ENCODE assay signal across 7 mouse cellular contexts in the genomic region with DNA sequence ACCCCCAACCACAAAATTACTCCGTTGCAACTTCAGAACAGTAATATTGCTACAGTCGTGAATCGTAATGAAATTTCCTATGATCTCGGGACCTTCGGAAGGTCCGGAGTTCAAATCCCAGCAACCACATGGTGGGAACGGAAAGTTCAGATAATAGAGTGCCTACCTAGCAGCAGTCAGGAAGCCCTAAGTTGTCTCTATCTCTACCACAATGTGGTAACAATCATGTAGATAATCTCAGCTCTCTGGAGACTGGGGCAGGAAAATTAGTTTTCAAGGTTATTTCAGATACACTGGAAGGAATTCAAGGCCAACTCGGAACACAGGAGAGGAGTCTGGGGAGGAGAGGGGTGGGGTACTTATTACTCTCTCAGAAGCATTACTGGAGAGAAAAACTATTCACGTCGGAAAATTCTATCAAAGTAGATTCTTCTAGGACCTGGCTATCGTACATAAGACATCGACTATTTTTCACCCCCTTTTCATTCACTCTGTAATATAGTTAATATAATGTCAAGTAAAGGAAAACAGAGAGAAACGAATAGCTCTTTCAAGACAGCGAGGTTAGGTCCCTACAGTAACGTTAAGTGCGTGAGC. TPM values are rescaled to one million over a fixed set of nuclear protein-coding genes. Genes with fewer than 3 reads are reported as not detected.
DNase-seq lines count a peak whose midpoint lies in the region; ATAC-seq and TF ChIP-seq lines count a peak whose summit lies in the region.

No protein-coding gene starts in this region.

- no peak for TF ChIP-seq CTCF in small intestine, adult 2 months (IDR thresholded peaks at IDR 0.05; ENCODE audit: extremely low read depth, insufficient read length, insufficient replicate concordance, low read depth, low read length)

- peaks cover 35% of the 10 kb centered on the region for H3K4me1 ChIP-seq in lung, embryonic 15.5 days
- H3K4me1 ChIP-seq in erythroblast, embryonic 14.5 days (ENCODE audit: control insufficient read depth) = peaks cover 44% of the 10 kb centered on the region
- H3K4me1 ChIP-seq in limb, embryonic 10.5 days = peaks cover 10% of the 10 kb centered on the region
- H3K4me1 ChIP-seq in small intestine, adult 2 months (ENCODE audit: control insufficient read depth, insufficient read depth, insufficient read length, low read length) = no peaks in the 10 kb centered on the region

- peak overlapping the region; percentile 88 for H3K4me3 ChIP-seq in lung, embryonic 15.5 days
- peak overlapping the region; percentile 100 for H3K4me3 ChIP-seq in erythroblast, embryonic 14.5 days (replicated peaks)
- peak overlapping the region; percentile 93 for H3K4me3 ChIP-seq in limb, embryonic 10.5 days
- peak overlapping the region; percentile 85 for H3K4me3 ChIP-seq in small intestine, adult 2 months (ENCODE audit: low read depth, low read length)

- no peaks in the 10 kb centered on the region for H3K36me3 ChIP-seq in lung, embryonic 15.5 days
- H3K36me3 ChIP-seq in erythroblast, embryonic 14.5 days (ENCODE audit: control insufficient read depth) = peaks cover 25% of the 10 kb centered on the region
- H3K36me3 ChIP-seq in limb, embryonic 10.5 days = peaks cover 25% of the 10 kb centered on the region
- H3K36me3 ChIP-seq in small intestine, adult 2 months (ENCODE audit: control insufficient read depth, insufficient read depth, low read length) = peaks cover 2% of the 10 kb centered on the region; the same call in 1 of the 2 replicates

- 33% methylated on average over 16 of the region's 16 CpGs for WGBS in lung, embryonic 15.5 days
- 43% methylated on average over 16 of the region's 16 CpGs for WGBS in limb, embryonic 10.5 days
- 20% methylated on average over 16 of the region's 16 CpGs for WGBS in small intestine, adult 2 months

- H3K9ac ChIP-seq in lung, embryonic 15.5 days = peak overlapping the region; percentile 38; the same call in 1 of the 2 replicates

- peak overlapping the region; percentile 96 for H3K27ac ChIP-seq in lung, embryonic 15.5 days
- peak overlapping the region; percentile 98 for H3K27ac ChIP-seq in limb, embryonic 10.5 days
- peak overlapping the region; percentile 29; the same call in 1 of the 2 replicates for H3K27ac ChIP-seq in small intestine, adult 2 months (ENCODE audit: insufficient read depth, low read depth, low read length)

- no peaks in the 10 kb centered on the region for H3K27me3 ChIP-seq in lung, embryonic 15.5 days
- H3K27me3 ChIP-seq in erythroblast, embryonic 14.5 days (ENCODE audit: control insufficient read depth) = peaks cover 3% of the 10 kb centered on the region
- H3K27me3 ChIP-seq in limb, embryonic 10.5 days (ENCODE audit: low read depth, poor library complexity, severe bottlenecking) = no peaks in the 10 kb centered on the region
- no peaks in the 10 kb centered on the region for H3K27me3 ChIP-seq in small intestine, adult 2 months (ENCODE audit: control insufficient read depth, insufficient read depth, low read length)

- ATAC-seq in lung, embryonic 15.5 days (ENCODE audit: borderline replicate concordance, extremely low read depth, low FRiP score, low TSS enrichment) = no peak

- peak overlapping the region; percentile 57 for H3K4me2 ChIP-seq in lung, embryonic 15.5 days

- no peaks in the 10 kb centered on the region for H3K9me3 ChIP-seq in lung, embryonic 15.5 days
- no peaks in the 10 kb centered on the region for H3K9me3 ChIP-seq in erythroblast, embryonic 14.5 days (ENCODE audit: control insufficient read depth, low read length)
- no peaks in the 10 kb centered on the region for H3K9me3 ChIP-seq in limb, embryonic 10.5 days (replicated peaks)

- TF ChIP-seq POLR2A in small intestine, adult 2 months (IDR thresholded peaks at IDR 0.05; ENCODE audit: low read depth, low read length) = no peak

- no peak for DNase-seq in lung, postnatal 25 days (ENCODE audit: low spot score)
- no peak for DNase-seq in limb, embryonic 10.5 days (ENCODE audit: low spot score)
- DNase-seq in thymus, postnatal 10 days (ENCODE audit: low spot score in 2 of 2) = no peak
- no peak for DNase-seq in Muller cell, postnatal 12 days (ENCODE audit: inconsistent ontology term)

RNA-seq across cellular contexts. Expression of a gene that starts 0.5 kb away (rescaled TPM):
- polyA plus RNA-seq in lung, embryonic 15.5 days (2015; fragmentation: Nextera tagmentation; extraction: Ambion mirVana) = 121 and 122 TPM in 2 replicates
- polyA plus RNA-seq in erythroblast, embryonic 14.5 days (2012) = 1.8 and 2.1 TPM in 2 replicates
- 96.3 and 109 TPM in 2 replicates for polyA plus RNA-seq in limb, embryonic 10.5 days (2016; fragmentation: Nextera tagmentation; extraction: Ambion mirVana)
- 4.1 and 5.7 TPM in 2 replicates for polyA plus RNA-seq in small intestine, adult 2 months (2012; rRNA removed)

RNA-seq across cellular contexts. Expression of a gene that starts 23.5 kb away (rescaled TPM):
- 196 and 201 TPM in 2 replicates for polyA plus RNA-seq in lung, embryonic 15.5 days (2015; fragmentation: Nextera tagmentation; extraction: Ambion mirVana)
- polyA plus RNA-seq in erythroblast, embryonic 14.5 days (2012) = 6.1 and 9.2 TPM in 2 replicates
- 196 and 200 TPM in 2 replicates for polyA plus RNA-seq in limb, embryonic 10.5 days (2016; fragmentation: Nextera tagmentation; extraction: Ambion mirVana)
- 9.2 and 10.1 TPM in 2 replicates for polyA plus RNA-seq in small intestine, adult 2 months (2012; rRNA removed)

RNA-seq across cellular contexts. Expression of a gene that starts 49.1 kb away (rescaled TPM):
- polyA plus RNA-seq in lung, embryonic 15.5 days (2015; fragmentation: Nextera tagmentation; extraction: Ambion mirVana) = 0.10 and 0.15 TPM in 2 replicates
- not detected in 2 replicates for polyA plus RNA-seq in erythroblast, embryonic 14.5 days (2012)
- polyA plus RNA-seq in limb, embryonic 10.5 days (2016; fragmentation: Nextera tagmentation; extraction: Ambion mirVana) = not detected in 2 replicates
- polyA plus RNA-seq in small intestine, adult 2 months (2012; rRNA removed) = 5.6 and 9.8 TPM in 2 replicates

Comparison
In these comparisons a context has a peak if more than half of its experiments do, and no peak if none do; other contexts are left out.
1. H3K27ac ChIP-seq: peak in every context shown above with its lines; median percentile 98 in limb, embryonic 10.5 days; 96 in lung, embryonic 15.5 days; 29 in small intestine, adult 2 months.
2. RNA of a gene that starts 0.5 kb away (polyA plus RNA-seq): 121 to 122 TPM in lung, embryonic 15.5 days and 96.3 to 109 TPM in limb, embryonic 10.5 days; 4.1 to 5.7 TPM in small intestine, adult 2 months and 1.8 to 2.1 TPM in erythroblast, embryonic 14.5 days; every median in the first group is over 10 times any median in the second.
3. RNA of a gene that starts 23.5 kb away (polyA plus RNA-seq): 196 to 200 TPM in limb, embryonic 10.5 days and 196 to 201 TPM in lung, embryonic 15.5 days; 6.1 to 9.2 TPM in erythroblast, embryonic 14.5 days and 9.2 to 10.1 TPM in small intestine, adult 2 months; every median in the first group is over 10 times any median in the second.
4. Peak in every context shown above with its lines, with median percentiles within 50 percentile points of each other: H3K4me3 ChIP-seq.